Mouse (Mus musculus) spleen, postnatal 36 days (tissue): Measurements from ENCODE around the gene Barhl1.

Experiments used
- DNase-seq, 2 experiments: peaks; one replicate each; pipeline ENCODE4 v3.0.0; 2022; ENCODE audit warnings: low spot score in 2 of 2, mixed read lengths in 1 of 2

Barhl1 gene

DNA sequence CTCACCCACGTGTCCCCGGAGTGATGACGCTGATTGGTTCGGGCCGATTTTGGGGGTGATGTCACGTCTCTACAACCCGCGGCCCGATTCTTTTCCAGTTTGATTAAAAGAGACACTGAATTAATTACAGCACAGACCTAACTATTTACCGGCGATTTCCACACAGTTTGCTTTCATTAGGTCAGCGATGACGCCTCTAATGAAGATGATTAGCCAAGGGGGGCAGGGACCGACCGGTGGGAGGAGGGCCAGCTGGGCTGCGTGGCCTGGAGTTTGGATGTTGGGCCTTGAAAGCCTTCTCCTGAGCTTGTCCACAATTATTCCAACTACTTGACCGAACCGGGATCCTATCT is at the start of gene Barhl1:
Gene Barhl1 (minus strand): TSS at position 156 of the 353 bp plus-strand sequence.
- DNase-seq, result no peak

DNA sequence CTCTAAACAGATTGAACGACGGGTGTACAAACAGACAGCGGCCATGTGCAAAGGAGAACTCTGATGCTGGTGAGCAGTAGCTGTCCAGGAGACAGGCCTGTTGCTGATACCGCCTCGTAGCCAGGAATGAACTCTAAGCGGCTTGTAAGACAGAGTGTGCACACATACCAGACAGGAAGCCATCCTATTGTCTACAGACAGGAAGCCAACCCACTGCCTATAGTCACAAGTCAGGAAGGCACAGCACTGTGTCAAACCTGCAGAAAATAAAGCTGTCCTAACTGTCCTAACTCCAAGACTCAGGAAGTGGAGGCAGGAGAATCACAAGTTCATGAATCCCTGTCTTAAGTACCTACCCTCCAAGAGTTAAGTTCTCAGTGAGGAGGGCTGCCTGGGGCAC is 47.1 kb upstream of the Barhl1 start:
- no peak for DNase-seq

DNA sequence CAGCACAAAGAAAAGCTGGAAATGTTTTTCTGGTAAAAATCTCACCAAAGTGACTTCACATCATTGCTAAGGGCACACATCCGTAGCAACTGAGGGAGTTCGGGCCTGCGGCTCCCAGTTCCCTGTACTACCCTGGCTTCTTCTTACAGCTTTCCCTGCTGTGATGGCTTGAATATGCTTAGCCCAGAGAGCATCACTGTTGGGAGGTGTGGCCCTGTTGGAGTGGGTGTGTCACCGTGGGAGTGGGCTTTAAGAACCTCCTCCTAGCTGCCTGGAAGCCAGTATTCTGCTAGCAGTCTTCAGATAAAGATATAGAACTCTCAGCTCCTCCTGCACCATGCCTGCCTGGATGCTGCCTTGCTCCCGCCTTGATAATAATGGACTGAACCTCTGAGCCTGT is 45.2 kb upstream of the Barhl1 start:
- no peak for DNase-seq

DNA sequence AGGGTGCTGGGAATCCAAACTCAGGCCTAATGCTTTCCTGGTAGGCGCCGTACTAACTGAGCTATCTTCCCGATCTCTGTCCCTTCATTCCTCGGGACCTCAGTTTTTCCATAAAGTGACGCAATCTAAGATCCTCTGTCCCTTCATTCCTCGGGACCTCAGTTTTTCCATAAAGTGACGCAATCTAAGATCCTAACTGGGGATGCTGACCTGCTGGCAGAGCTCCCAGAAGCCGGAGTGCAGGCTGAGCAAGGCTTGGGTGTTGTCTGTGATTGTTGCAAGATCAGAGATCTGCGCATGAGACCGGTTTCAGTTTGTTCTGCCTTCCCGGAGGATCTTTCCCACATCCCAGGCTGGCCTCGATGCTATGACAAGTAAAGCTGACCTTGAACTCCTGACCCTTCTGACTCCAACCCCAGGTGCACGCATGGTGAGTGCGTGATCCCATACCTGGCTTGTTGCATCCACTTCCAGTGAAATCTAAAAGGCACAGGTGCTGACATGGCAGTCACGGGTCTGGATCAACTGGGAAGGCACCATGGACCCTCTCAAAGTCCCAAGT is 44.6 kb upstream of the Barhl1 start:
- DNase-seq, result no peak

DNA sequence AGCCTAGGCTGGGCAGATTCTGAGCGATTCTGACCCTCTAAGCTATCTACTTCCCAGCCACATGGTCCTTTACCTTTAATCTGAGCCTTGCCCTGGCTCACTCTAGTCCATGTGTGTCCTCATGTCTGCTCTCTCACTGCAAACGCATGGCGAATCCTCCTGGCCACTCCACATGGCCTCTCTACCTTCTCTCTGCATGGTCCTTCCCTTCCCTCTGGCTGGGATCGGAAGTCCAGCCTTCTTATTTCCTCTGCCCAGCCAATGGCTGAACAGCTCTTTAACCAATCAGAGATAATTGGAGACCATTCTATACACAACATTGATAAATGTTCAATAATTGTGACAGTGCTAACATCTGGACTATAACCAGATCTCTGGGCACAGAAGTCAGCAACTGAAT is 40.4 kb upstream of the Barhl1 start:
- DNase-seq, result no peak

DNA sequence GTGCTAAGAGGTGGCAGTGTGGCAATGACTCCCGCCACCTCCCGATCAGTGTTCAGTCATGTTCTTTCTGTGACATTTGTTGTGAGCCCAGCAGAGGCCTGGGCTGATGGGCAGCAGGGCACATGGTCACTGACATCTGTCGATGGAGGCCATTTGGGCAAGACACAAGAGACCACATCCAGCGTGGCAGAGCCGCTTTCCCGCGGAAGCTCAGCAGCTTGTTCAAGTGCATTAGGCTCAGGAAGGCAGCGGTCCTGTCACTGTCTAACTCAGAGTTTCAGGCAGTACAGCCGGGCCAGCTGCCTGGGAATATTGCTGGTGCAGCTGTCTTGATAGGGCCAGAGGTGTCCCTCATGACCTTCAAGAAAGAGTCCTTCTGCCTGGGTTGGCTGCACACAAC is 38.1 kb upstream of the Barhl1 start:
- no peak for DNase-seq

DNA sequence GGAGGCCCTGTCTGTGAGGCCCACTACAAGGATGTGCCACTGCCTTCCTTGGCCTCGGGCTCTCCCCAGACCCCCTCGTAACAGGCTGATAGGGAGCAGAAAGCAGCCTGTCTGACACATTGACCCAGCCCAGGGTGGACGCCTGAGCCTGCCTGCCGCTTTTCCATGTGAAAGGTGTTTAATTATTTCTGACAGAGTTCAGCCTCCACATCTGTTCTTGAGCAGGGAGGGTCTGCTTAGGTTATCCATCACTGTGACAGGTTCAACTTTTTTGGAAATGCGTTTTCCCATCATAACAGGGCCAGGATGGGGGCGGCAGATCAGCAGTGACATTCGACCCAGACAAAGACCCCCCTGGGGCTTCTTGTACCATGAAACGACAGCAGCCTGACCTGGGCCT is 36.5 kb upstream of the Barhl1 start:
- DNase-seq, result no peak

DNA sequence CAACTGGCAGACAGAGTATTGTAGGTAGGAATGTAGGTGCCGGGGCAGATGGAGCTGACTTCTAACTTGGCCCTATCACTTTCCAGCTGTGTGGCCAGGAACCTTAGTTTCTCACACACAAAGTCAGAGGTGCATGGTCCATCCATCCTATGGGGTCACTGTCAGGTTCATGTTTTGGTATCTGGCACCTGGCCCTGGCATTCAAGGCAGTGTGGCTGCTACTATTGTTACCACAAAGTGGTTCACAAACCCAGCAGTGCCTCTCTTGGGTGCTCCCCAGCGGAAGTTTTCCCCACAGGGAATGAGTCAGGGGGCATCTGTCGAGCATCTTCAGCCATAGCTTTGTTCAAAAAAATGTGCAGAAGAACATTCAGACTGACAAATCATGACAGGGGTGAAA is 29.8 kb upstream of the Barhl1 start:
- no peak for DNase-seq

DNA sequence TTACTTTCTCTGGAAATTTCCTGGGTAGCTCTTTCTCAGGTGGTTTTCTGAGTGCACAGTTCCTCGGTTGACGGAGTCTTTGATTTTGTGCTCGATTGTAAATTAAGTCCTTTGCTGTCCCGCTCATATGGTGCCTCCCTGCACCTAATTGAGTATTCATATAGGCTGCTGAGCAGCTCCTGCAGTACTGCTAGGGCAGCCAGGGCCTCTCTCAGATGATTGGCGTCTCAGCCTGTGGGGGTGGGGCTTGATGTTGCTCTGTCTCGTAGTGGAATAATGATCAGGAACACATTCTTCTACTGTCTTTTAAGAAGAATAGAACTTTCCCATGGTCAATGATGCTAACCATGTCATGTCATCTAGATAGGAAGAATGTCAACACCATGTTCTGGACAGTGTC is 28.9 kb upstream of the Barhl1 start:
- DNase-seq, result no peak

DNA sequence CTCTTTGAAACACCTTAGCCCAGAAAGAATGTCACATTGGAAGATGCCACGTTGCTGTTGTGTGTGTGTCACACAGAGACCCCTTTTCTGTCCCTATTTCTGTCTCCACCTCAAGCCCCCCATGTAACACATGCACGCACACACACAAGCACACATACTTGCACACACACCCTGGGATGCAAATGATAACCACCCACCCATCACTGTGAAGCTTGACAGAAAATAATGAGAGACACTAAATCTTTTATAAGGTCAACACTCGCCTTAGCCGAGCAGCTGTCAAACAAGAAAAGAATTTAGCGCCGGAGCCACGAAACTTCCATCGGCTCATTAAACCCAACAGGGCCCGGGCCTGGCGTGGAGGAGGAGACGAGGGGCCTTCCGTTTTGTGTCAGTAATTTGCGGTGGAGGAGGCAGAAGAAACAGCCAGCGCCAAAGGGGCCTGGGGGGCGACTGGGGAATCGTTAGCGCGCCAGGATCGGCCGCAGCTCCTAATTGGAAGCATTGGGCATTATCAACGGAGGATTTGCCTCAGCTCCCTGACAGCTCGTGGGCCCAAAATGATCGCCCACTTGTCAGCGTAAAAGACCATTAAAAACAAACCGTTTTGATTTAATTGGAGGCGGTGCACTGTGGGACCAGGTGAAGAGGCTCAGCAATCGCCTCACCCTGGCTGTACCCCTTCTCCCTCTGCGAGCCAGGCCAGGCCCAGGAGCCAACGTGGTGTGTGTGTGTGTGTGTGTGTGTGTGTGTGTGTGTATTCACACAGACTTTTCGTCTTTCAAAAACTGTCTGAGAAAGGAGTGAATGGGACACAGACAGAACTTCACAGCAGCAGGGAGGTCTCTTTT is 27.4 kb upstream of the Barhl1 start:
- DNase-seq, result no peak

DNA sequence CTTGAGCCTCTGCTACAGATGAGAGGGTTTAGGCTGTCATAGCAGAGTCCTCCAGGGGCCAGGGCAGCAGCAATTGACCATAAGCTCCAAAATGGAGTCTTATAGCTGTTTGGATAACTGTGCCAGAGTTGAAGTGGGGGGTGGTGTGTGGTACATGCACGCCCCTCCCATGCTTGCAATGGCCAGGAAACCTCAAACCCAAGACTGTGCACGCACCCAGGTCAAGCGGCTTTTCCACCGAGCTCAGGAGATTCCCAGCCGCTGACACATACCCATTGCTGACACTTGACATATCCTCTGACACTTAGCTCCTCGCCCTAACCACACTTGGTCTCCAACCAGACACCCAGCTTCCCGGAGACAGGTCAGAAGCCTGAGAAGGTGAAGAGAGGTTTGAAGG is 22.5 kb upstream of the Barhl1 start:
- DNase-seq, result no peak

DNA sequence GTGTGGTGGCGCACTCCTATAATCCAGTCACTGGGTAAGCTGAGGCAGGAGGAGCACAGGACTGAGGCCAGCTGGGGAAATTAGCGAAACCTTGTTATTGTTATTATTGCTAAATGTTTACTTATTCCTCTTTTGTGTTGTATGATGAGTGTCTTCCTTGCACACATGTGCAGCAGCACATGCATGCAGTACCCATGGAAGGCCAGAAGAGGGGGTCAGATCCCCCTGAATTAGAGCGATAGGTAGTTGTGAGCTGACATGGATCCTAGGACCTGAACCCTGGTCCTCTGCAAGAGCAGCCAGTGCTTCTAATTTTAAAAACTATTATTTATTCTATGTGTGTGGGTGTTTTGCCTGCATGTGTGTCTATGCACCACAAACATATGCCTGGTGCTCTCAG is 14.1 kb upstream of the Barhl1 start:
- no peak for DNase-seq

DNA sequence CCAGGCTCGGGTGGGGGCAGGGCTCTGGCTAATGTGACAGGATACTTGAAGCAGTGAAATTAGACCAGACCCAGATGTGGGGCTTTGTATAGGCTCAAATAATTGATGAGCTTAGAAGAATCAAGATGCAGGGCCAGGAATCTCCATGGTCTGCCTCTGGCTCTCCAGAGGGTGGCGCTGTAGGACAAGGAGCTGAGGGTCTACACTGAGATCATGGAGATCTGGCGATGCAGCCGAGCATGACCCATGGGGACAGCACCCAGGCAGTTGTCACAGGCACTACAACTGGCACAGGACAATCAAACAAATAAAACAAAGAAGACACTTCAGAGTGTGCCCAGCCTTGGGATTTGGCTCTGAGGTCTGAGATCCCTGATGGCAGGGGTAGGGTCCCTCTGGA is 7.4 kb upstream of the Barhl1 start:
- DNase-seq, result peak; percentile 26 to 32

DNA sequence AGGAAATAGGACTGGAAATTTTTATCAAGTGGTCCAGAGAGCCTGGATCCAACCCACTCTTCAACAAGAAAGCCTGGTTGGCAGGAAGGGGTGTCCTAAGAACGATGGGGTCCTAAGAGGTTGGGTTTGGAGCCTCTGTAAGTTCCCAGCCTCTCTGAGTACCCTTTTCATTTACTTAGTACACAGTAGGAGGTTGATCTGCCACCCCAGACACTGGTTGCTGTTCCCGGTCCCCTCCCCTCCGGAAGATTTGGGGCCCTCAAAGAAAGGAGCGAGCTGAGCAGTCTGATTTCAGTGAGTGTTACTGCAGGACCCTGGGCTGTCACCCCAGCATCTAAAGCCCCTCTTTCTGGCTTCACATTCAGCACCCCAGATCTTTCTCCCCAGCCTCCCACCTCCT is 2.5 kb upstream of the Barhl1 start:
- no peak for DNase-seq

DNA sequence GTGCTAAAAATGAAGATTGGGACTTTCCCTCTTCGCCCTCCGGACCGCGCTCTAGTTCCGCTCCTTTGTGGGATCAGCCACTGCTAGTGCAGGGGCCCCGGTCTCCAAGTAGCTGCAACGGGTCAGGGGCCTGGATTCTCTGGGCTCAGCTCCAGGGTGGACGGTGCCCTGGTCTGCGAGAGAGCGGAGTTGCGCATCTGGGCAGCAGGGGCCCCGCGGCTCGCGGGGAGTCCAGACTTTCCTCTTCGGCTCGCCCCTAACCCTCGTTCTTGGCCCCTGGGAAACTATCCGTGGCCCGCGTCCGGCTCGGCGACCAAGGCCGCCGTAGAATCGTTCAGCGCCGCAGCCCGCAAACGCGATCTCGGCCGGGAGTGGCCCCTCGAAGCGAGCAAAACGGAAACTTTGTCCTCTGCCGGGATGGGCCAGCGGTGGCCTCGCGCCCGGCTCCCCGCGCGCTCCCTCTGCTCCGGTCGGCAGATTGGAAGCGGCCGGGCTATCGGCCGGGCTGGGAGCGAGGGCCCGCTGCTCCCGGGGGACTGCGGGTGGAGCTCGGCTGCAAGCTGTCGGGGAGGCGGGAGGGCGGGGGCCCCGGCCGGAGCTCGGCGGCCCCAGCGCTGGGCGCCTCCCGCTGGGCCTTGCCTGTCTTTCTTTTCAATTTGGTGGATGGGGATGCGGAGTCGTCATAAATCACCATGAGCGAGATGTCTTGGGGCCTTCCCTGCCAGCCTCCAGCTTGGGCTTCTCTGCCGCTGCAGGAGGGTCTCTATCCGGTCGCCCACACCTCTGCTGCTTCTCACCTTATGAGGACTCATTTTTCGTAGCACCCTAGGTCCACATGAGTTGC is 1.3 kb upstream of the Barhl1 start:
- no peak for DNase-seq

DNA sequence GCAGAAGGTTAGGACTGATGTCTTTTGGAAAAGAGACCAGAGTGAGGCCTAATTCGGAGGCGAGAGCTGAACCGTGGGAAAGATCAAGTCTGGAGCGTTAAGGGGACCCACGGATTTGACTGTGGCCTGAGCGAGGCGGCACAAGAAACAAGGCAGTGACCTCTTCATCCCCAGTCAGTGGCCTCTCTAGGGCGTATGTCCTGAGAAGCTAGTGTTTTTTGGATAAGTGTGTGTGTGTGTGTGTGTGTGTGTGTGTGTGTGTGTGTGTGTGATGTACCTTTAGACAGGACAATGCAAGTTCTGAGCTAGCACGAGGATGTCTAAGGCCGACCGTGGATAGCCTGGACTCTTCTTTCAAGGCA is 669 bp upstream of the Barhl1 start:
- DNase-seq, result no peak

DNA sequence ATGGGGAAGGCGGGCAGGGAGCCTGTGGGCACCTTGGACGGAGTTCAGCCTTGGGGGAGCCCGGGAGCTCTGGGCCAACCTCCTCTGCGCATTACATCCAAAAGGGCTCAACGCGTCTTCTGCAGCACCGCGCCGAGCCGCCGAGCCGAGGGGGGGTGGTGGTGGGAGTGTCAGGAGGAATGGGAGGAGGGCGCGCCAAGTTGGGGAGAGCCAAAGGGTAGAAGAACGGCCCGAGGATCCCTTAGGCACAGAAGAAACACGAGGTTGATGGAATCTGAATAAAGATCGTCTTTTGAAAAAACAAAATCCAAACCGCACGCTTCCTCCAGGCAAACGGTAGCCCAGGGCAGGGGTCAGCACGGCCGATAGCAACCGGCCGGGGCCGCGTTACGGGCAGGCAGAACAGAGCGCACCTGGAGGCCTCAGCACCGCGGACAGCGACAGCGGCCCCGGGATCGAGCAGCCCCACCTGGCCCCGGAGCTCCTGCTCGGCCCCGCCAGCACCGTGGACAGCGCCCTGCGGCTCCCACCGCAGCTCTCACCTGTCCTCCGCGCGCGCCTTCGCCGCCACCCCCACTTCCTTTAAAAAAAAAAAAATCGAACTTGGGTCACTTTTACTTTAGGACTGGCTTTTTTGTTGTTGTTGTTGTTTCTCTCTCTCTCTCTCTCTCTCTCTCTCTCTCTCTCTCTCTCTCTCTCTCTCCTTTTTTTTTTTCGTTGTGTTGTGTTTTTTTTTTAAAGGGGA is 528 bp downstream of the Barhl1 start:
- peak; percentile 61 to 74 for DNase-seq

DNA sequence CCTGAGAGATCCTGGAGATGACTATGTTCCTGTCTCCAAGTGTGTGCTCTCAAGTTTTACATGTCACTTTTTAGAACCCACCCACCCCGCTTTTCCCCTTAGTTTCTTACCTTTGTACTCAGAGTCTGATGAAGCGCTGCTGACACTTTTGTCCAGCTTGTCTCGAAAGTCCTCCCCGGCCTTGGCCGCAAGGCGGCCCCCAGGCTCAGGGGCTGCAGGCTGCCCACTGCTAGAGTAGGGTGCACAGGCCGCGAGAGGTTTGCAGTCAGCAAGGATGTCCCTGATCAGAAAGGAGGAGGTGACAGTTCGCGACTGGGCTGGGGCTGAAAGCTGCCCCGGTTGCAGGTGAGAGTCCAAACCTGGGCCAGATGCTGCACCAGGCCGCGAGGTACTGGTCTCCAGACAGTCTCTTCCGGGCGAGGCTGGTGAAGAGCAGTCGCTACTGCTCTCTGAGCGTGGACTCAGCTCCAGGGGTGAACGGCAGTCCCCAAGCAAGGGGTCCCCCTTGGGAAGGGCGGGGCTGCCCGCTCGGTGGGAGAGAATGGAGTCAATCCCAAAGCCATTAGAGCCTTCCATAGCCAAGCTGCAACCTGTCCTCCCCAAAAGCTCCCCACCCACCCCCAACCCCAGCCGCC is 1.2 kb downstream of the Barhl1 start:
- no peak for DNase-seq

DNA sequence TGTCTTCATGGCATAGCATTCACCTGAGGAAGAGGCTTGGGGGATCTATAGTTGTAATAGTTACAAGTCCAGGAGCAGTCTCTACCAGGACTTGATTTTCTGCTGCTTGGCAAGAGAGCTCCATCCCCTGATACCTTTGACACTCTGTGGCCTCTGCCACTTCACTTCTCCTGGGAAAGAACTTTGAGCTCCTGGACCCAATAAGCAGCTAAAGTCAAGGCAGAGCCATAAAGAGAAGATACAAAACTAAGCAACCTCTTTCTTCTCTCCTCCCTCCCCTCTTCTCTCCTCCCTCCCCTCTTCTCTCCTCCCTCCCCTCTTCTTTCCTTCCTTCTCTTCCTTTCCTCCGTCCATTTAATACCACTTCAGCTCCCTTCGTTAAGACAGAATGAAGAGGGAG is 2.3 kb downstream of the Barhl1 start:
- DNase-seq, result no peak

DNA sequence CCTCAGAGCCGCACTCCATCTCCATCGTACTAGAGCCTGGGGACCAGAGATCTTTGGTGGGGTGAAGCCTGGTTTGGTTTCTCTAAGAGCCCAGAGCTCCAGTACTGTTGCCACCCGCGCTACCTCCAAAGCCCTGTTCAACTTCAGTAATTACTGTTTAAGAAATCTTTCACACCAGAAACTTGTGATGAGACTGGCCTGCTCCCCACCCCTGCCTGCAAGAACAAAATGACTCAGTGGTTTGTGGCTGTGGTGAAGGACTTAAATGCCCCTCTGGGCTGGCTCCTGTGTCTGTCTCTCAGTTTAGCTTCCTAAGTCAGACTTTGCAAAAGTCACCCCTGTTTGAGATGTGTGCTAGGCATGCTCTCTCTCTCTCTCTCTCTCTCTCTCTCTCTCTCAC is 3.5 kb downstream of the Barhl1 start:
- no peak for DNase-seq

DNA sequence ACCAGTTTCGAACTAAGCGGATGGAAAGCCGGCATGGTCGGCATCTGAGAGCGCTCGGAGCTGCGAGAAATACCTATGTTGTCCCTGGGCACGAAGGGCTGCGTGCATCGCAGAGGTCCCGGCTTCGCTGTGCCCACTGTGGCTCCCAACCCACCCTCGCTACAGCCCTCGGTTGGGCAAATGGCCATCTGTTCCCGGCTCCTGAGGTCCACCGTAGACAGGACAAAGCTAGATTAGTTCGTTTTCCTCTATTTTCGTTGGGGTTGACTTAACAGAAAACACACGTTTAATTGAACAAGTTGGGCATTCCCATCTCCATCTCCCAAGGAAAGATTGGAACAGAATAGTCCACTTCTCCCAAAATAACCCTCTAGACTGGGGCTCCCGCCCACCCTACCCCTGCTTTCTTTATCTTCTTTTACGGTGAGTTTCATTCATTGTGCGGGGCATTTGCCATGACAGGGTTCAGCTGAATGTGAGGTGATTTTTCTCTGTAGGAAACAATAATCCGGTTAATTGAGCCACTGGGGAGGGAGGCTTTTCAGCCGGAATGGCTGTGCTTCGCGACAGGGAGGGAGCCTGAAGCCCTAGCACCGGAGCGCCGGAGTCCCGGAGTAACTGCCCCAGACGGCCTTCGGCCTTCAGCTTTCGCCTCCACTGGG is 4.3 kb downstream of the Barhl1 start:
- no peak for DNase-seq
